Mouse (Mus musculus): Measurements from ENCODE around the gene Rarres1. TPM values are rescaled to one million over a fixed set of nuclear protein-coding genes. Genes with fewer than 3 reads are reported as not detected.

The Rarres1 gene
- polyA plus RNA-seq, 1 experiment: not detected

- Histone ChIP-seq H3ac (ENCODE audit: control insufficient read depth, insufficient read length) (peak within 1 kb of the TSS; percentile 19), H3K27me3 (ENCODE audit: control insufficient read depth, insufficient read depth, insufficient read length) (no peaks in the 10 kb centered on the region), H3K79me2 (ENCODE audit: control insufficient read depth, insufficient read depth) (peaks cover 13% of the 10 kb centered on the region), H3K4me3 (peak within 1 kb of the TSS; percentile 78), H3K4me2 (ENCODE audit: low read depth) (peak within 1 kb of the TSS; percentile 95), H3K36me3 (ENCODE audit: control insufficient read depth, insufficient read depth) (peaks cover 5% of the 10 kb centered on the region)
- TF ChIP-seq REST (IDR thresholded peaks at IDR 0.05; ENCODE audit: insufficient read depth, insufficient read length) (no peak), E2F4 (IDR thresholded peaks at IDR 0.05; ENCODE audit: insufficient read depth) (peak; percentile 45), SRF (IDR thresholded peaks at IDR 0.05; ENCODE audit: control insufficient read depth, insufficient read length, low read depth) (no peak), USF1 (IDR thresholded peaks at IDR 0.05; ENCODE audit: low read depth) (peak; percentile 9), MYOG (IDR thresholded peaks at IDR 0.05; ENCODE audit: control insufficient read depth in 1 of 3, insufficient read depth in 1 of 3, insufficient read length in 2 of 3, low read depth in 2 of 3) (peak in 1 of 3 experiments; percentile 21), MAX (IDR thresholded peaks at IDR 0.05; ENCODE audit: low read depth) (peak; percentile 31), CEBPB (IDR thresholded peaks at IDR 0.05; ENCODE audit: insufficient read depth, poor library complexity, severe bottlenecking) (no peak), POLR2AphosphoS2 (IDR thresholded peaks at IDR 0.05; ENCODE audit: insufficient read length, low read depth) (peak; percentile 58), POLR2A (IDR thresholded peaks at IDR 0.05; ENCODE audit: insufficient read length, low read depth) (peak; percentile 70)
Measured at GRCm38 (mm10) chr3:67429999-67430380, 85.3 kb downstream of the Rarres1 start, which contains the start of gene Gfm1. Gene Gfm1, plus strand, starts transcription at chr3:67430096.

DNA sequence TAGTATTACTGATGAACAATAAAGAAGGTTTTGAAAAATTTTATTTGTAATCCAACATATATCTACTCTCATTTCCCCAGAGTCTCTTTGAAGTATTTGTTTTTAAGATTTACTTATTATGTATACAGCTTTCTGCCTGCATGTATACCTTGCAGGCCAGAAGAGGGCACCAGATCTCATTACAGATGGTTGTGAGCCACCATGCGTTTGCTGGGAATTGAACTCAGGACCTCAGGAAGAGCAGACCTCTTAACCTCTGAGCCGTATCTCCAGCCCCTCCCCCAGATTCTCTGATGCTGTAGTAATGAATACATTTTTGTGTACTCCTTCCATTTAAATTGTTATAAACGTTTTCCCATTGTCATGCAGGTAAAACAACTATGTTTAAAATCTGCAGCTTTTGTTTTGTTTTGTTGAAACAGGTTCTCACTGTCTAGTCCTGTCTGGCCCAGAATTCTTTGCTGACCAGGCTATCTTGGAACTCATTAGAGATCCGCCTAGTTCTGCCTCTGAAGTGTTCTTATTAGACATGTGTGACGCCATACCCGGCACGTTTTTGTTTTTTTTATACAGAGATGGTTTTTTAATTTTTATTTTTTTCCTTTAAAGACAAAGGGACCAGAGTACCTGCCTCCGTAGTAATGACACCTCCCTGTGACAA, 85.9 kb downstream of the Rarres1 start:
- Histone ChIP-seq H3K36me3 (ENCODE audit: control insufficient read depth, insufficient read depth) (peaks cover 5% of the 10 kb centered on the region), H3K27me3 (ENCODE audit: control insufficient read depth, insufficient read depth, insufficient read length) (no peaks in the 10 kb centered on the region), H3K4me3 (peak overlapping the region; percentile 78), H3K79me2 (ENCODE audit: control insufficient read depth, insufficient read depth) (peaks cover 13% of the 10 kb centered on the region), H3ac (ENCODE audit: control insufficient read depth, insufficient read length) (peak overlapping the region; percentile 19), H3K4me2 (ENCODE audit: low read depth) (no peak overlapping the region)
- TF ChIP-seq POLR2A (IDR thresholded peaks at IDR 0.05; ENCODE audit: insufficient read length, low read depth) (no peak), POLR2AphosphoS2 (IDR thresholded peaks at IDR 0.05; ENCODE audit: insufficient read length, low read depth) (no peak), USF1 (IDR thresholded peaks at IDR 0.05; ENCODE audit: low read depth) (no peak), REST (IDR thresholded peaks at IDR 0.05; ENCODE audit: insufficient read depth, insufficient read length) (no peak), MAX (IDR thresholded peaks at IDR 0.05; ENCODE audit: low read depth) (no peak), MYOG (IDR thresholded peaks at IDR 0.05; ENCODE audit: control insufficient read depth in 1 of 3, insufficient read depth in 1 of 3, insufficient read length in 2 of 3, low read depth in 2 of 3) (no peak), CEBPB (IDR thresholded peaks at IDR 0.05; ENCODE audit: insufficient read depth, poor library complexity, severe bottlenecking) (no peak), E2F4 (IDR thresholded peaks at IDR 0.05; ENCODE audit: insufficient read depth) (no peak), TCF3 (IDR thresholded peaks at IDR 0.05; ENCODE audit: insufficient read length, low read depth) (no peak), MYOD1 (IDR thresholded peaks at IDR 0.05; ENCODE audit: control insufficient read depth in 1 of 3, insufficient read length in 2 of 3, low read depth in 2 of 3) (no peak), TCF12 (IDR thresholded peaks at IDR 0.05; ENCODE audit: insufficient read depth, poor library complexity, severe bottlenecking) (no peak), SRF (IDR thresholded peaks at IDR 0.05; ENCODE audit: control insufficient read depth, insufficient read length, low read depth) (no peak)

Other genes starting within 250 kb of the Rarres1 start
- gene Mlf1, start 141.4 kb downstream of the Rarres1 start, polyA plus RNA-seq (2012; fragmentation: generic; extraction: Trizol): 1.7 TPM
- gene Gm17402, start 140.4 kb downstream of the Rarres1 start, polyA plus RNA-seq (2012; fragmentation: generic; extraction: Trizol): not detected
- 42.1 TPM for gene Gfm1, start 85.4 kb downstream of the Rarres1 start, polyA plus RNA-seq (2012; fragmentation: generic; extraction: Trizol)
- gene Lxn, start 51.6 kb downstream of the Rarres1 start, polyA plus RNA-seq (2012; fragmentation: generic; extraction: Trizol): 14.5 TPM
- gene Mfsd1, start 67.2 kb upstream of the Rarres1 start, polyA plus RNA-seq (2012; fragmentation: generic; extraction: Trizol): 44.4 TPM